Mouse (Mus musculus): ENCODE data around the gene 4930444G20Rik. TPM values are rescaled to one million over a fixed set of nuclear protein-coding genes. Genes with fewer than 3 reads are reported as not detected.

4930444G20Rik gene
- polyA plus RNA-seq (2015; fragmentation: Illumina TruSeq; extraction: RNeasy Lipid Tissue Mini Kit (QIAGEN cat#74804); ENCODE audit: insufficient read depth, low read depth, low replicate concordance): not detected

DNA sequence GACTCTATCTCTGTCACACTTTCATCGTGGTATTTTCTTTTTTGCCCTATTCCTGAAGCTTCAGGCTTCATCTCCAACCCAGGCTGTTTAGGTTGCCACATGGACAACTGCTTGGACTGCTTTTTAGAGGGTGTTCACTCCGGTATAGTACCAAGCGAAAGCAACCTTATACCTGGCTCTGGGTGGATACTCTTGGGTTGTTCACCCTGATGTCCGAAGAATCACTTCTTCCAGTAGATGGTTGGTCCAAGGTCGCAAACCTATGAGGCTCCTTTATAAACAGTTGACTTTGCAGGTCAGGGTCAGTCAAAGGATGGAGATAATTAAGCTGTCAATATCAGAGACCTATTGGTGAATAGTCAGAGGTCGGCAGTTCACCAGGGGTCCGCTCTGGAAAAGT is at the start of gene 4930444G20Rik:
Gene 4930444G20Rik, minus strand, starts transcription at position 101 of the 400 bp plus-strand sequence.

Other genes with a start within 250 kb of the 4930444G20Rik start
- gene Sgk1, start 185.9 kb downstream of the 4930444G20Rik start, polyA plus RNA-seq (2015; fragmentation: Illumina TruSeq; extraction: RNeasy Lipid Tissue Mini Kit (QIAGEN cat#74804); ENCODE audit: insufficient read depth, low read depth, low replicate concordance): 42.3 TPM
- not detected for gene E030030I06Rik, start 81.2 kb upstream of the 4930444G20Rik start, polyA plus RNA-seq (2015; fragmentation: Illumina TruSeq; extraction: RNeasy Lipid Tissue Mini Kit (QIAGEN cat#74804); ENCODE audit: insufficient read depth, low read depth, low replicate concordance)
- gene Raet1e, start 90.5 kb upstream of the 4930444G20Rik start, polyA plus RNA-seq (2015; fragmentation: Illumina TruSeq; extraction: RNeasy Lipid Tissue Mini Kit (QIAGEN cat#74804); ENCODE audit: insufficient read depth, low read depth, low replicate concordance): 1.4 TPM
- gene H60b, start 90.5 kb upstream of the 4930444G20Rik start, polyA plus RNA-seq (2015; fragmentation: Illumina TruSeq; extraction: RNeasy Lipid Tissue Mini Kit (QIAGEN cat#74804); ENCODE audit: insufficient read depth, low read depth, low replicate concordance): not detected